Mouse (Mus musculus) left cerebral cortex, postnatal 14 days (tissue): Measurements from ENCODE around the gene Nr2f2. TPM values are rescaled to one million over a fixed set of nuclear protein-coding genes. Genes with fewer than 3 reads are reported as not detected.

ENCODE experiments used
- DNase-seq, 2 experiments: peaks; one replicate each; pipeline ENCODE4 v3.0.0; 2021 to 2022; ENCODE audit warnings: low spot score in 2 of 2, mixed read lengths in 1 of 2
- intact Hi-C: fragments of 180-260 bp; cut with DNase I; formaldehyde crosslinking; loops from one replicate; pipeline ENCODE4 v1.15.1; 2025
- total RNA-seq, 2 experiments: library from RNA; stranded (reverse); gene quantifications; 2 replicates each; pipeline ENCODE4 v1.2.3; 2021

Gene Nr2f2
- total RNA-seq, 2 experiments from 2014 or later: 36.7 to 46.6 TPM

- DNase-seq: no peak
- intact Hi-C loops: loop anchor here (10.0 kb wide), 2 partner anchors 361 to 1029 kb away; no protein-coding TSS in a partner anchor
These were observed 10.6 kb downstream of the Nr2f2 start for GRCm38 (mm10) chr7:70355691-70356568.

GRCm38 (mm10) chr7:70355357-70355620, 11.2 kb downstream of the Nr2f2 start:
- intact Hi-C loops: loop anchor here (10.0 kb wide), 2 partner anchors 360 to 1030 kb away; no protein-coding TSS in a partner anchor
- no peak for DNase-seq

GRCm38 (mm10) chr7:70354606-70355356, 11.8 kb downstream of the Nr2f2 start:
- intact Hi-C loops: loop anchor here (10.0 kb wide), 2 partner anchors 360 to 1030 kb away; no protein-coding TSS in a partner anchor
- DNase-seq: no peak

GRCm38 (mm10) chr7:70353151-70353550, 13.4 kb downstream of the Nr2f2 start:
- no peak for DNase-seq
- intact Hi-C loops: loop anchor here (10.0 kb wide), 2 partner anchors 358 to 1032 kb away; no protein-coding TSS in a partner anchor

- intact Hi-C loops: loop anchor here (10.0 kb wide), 2 partner anchors 358 to 1032 kb away; no protein-coding TSS in a partner anchor
- DNase-seq: no peak
These were observed 13.9 kb downstream of the Nr2f2 start for GRCm38 (mm10) chr7:70352617-70353016.

GRCm38 (mm10) chr7:70351981-70352560, 14.5 kb downstream of the Nr2f2 start:
- intact Hi-C loops: loop anchor here (10.0 kb wide), 2 partner anchors 357 to 1033 kb away; no protein-coding TSS in a partner anchor
- DNase-seq: peak in 1 of 2 experiments; percentile 1

- intact Hi-C loops: loop anchor here (10.0 kb wide), 2 partner anchors 356 to 1034 kb away; no protein-coding TSS in a partner anchor
These were observed 15.6 kb downstream of the Nr2f2 start for GRCm38 (mm10) chr7:70350781-70351551.

GRCm38 (mm10) chr7:70349981-70350670, 16.4 kb downstream of the Nr2f2 start:
- intact Hi-C loops: loop anchor here (5.0 to 10.0 kb wide), 4 partner anchors 355 to 1517 kb away; no protein-coding TSS in a partner anchor

More at GRCm38 (mm10) chr7:70350781-70351551, 15.6 kb downstream of the Nr2f2 start:
- no peak for DNase-seq

GRCm38 (mm10) chr7:70348977-70349615, 17.4 kb downstream of the Nr2f2 start:
- intact Hi-C loops: loop anchor here (5.0 kb wide), 2 partner anchors 1063 to 1518 kb away; no protein-coding TSS in a partner anchor
- DNase-seq: no peak

More at GRCm38 (mm10) chr7:70349981-70350670, 16.4 kb downstream of the Nr2f2 start:
- no peak for DNase-seq

- intact Hi-C loops: loop anchor here (5.0 kb wide), 2 partner anchors 1064 to 1519 kb away; no protein-coding TSS in a partner anchor
- DNase-seq: no peak
These were observed 18.2 kb downstream of the Nr2f2 start for GRCm38 (mm10) chr7:70348064-70348976.

- intact Hi-C loops: loop anchor here (5.0 kb wide), 2 partner anchors 1065 to 1520 kb away; no protein-coding TSS in a partner anchor
These were observed 18.9 kb downstream of the Nr2f2 start for GRCm38 (mm10) chr7:70347618-70347958.

GRCm38 (mm10) chr7:70346951-70347617, 19.5 kb downstream of the Nr2f2 start:
- no peak for DNase-seq
- intact Hi-C loops: loop anchor here (5.0 kb wide), 2 partner anchors 1065 to 1520 kb away; no protein-coding TSS in a partner anchor

More at GRCm38 (mm10) chr7:70347618-70347958, 18.9 kb downstream of the Nr2f2 start:
- no peak for DNase-seq

GRCm38 (mm10) chr7:70346010-70346536, 20.5 kb downstream of the Nr2f2 start:
- peak; percentile 37 to 48 for DNase-seq
- intact Hi-C loops: loop anchor here (5.0 kb wide), 2 partner anchors 1066 to 1521 kb away; no protein-coding TSS in a partner anchor

GRCm38 (mm10) chr7:70343426-70343825, 23.1 kb downstream of the Nr2f2 start:
- no peak for DNase-seq
- intact Hi-C loops: no loop called here

GRCm38 (mm10) chr7:70342771-70343170, 23.8 kb downstream of the Nr2f2 start:
- no peak for DNase-seq
- intact Hi-C loops: no loop called here

GRCm38 (mm10) chr7:70342076-70342475, 24.5 kb downstream of the Nr2f2 start:
- intact Hi-C loops: no loop called here

More at GRCm38 (mm10) chr7:70342076-70342475, 24.5 kb downstream of the Nr2f2 start:
- no peak for DNase-seq
